8 mouse cellular contexts compared by ENCODE assay signal in genomic region chr11:49636449-49636848, GRCm38 (mm10). TPM values are rescaled to one million over a fixed set of nuclear protein-coding genes. Genes with fewer than 3 reads are reported as not detected.
DNase-seq lines count a peak whose midpoint lies in the region; ATAC-seq lines count a peak whose summit lies in the region.

No protein-coding gene starts in this region.

- no peak overlapping the region for H3K9ac ChIP-seq in hindbrain, embryonic 13.5 days
- H3K9ac ChIP-seq in forebrain, embryonic 13.5 days = no peak overlapping the region

- peaks cover 69% of the 10 kb centered on the region for H3K27me3 ChIP-seq in hindbrain, embryonic 10.5 days (ENCODE audit: insufficient read depth, poor library complexity, severe bottlenecking)
- H3K27me3 ChIP-seq in hindbrain, embryonic 13.5 days = peaks cover 69% of the 10 kb centered on the region
- peaks cover 61% of the 10 kb centered on the region for H3K27me3 ChIP-seq in forebrain, embryonic 13.5 days

- peak overlapping the region; percentile 3 for H3K4me3 ChIP-seq in hindbrain, embryonic 10.5 days
- H3K4me3 ChIP-seq in hindbrain, embryonic 13.5 days = no peak overlapping the region
- no peak overlapping the region for H3K4me3 ChIP-seq in forebrain, embryonic 13.5 days

- ATAC-seq in hindbrain, embryonic 13.5 days (ENCODE audit: low FRiP score) = no peak
- ATAC-seq in forebrain, embryonic 13.5 days = no peak
- ATAC-seq in megakaryocyte-erythroid progenitor cell, adult 5-6 weeks (replicated peaks; ENCODE audit: low FRiP score, low TSS enrichment, poor library complexity, severe bottlenecking) = peak; percentile 47

- H3K27ac ChIP-seq in hindbrain, embryonic 10.5 days = no peak overlapping the region
- H3K27ac ChIP-seq in hindbrain, embryonic 13.5 days = no peak overlapping the region
- no peak overlapping the region for H3K27ac ChIP-seq in forebrain, embryonic 13.5 days

- H3K9me3 ChIP-seq in hindbrain, embryonic 10.5 days = no peaks in the 10 kb centered on the region
- no peaks in the 10 kb centered on the region for H3K9me3 ChIP-seq in hindbrain, embryonic 13.5 days
- no peaks in the 10 kb centered on the region for H3K9me3 ChIP-seq in forebrain, embryonic 13.5 days (replicated peaks)

- no peaks in the 10 kb centered on the region for H3K36me3 ChIP-seq in hindbrain, embryonic 10.5 days
- H3K36me3 ChIP-seq in hindbrain, embryonic 13.5 days = no peaks in the 10 kb centered on the region
- no peaks in the 10 kb centered on the region for H3K36me3 ChIP-seq in forebrain, embryonic 13.5 days (ENCODE audit: poor library complexity, severe bottlenecking)

- H3K4me1 ChIP-seq in hindbrain, embryonic 10.5 days (replicated peaks) = peaks cover 23% of the 10 kb centered on the region
- H3K4me1 ChIP-seq in hindbrain, embryonic 13.5 days (replicated peaks) = peaks cover 21% of the 10 kb centered on the region
- peaks cover 6% of the 10 kb centered on the region for H3K4me1 ChIP-seq in forebrain, embryonic 13.5 days

- 2% methylated on average over 11 of the region's 11 CpGs for WGBS in hindbrain, embryonic 10.5 days
- WGBS in hindbrain, embryonic 13.5 days = 6% methylated on average over 11 of the region's 11 CpGs
- 2% methylated on average over 11 of the region's 11 CpGs for WGBS in forebrain, embryonic 13.5 days

- peak; percentile 48 for DNase-seq in hindbrain, embryonic 10.5 days (ENCODE audit: low spot score)
- peak; percentile 12 for DNase-seq in NIH3T3 (ENCODE audit: low read depth)
- no peak for DNase-seq in yolk sac, embryonic 10.5 days (ENCODE audit: low spot score)
- DNase-seq in urinary bladder, postnatal 10 days (ENCODE audit: low spot score) = no peak
- no peak for DNase-seq in ovary, postnatal 36 days (ENCODE audit: low spot score)

- H3K4me2 ChIP-seq in hindbrain, embryonic 13.5 days = no peak overlapping the region
- H3K4me2 ChIP-seq in forebrain, embryonic 13.5 days = peak overlapping the region; percentile 6

RNA-seq across cellular contexts. Expression of gene Scgb3a1, which starts 27.0 kb away (rescaled TPM):
- polyA plus RNA-seq in hindbrain, embryonic 10.5 days (2016; fragmentation: Nextera tagmentation; extraction: Ambion mirVana) = not detected in 2 replicates
- polyA plus RNA-seq in hindbrain, embryonic 13.5 days (2015; fragmentation: Nextera tagmentation; extraction: Ambion mirVana) = not detected in 2 replicates
- polyA plus RNA-seq in forebrain, embryonic 13.5 days (2015; fragmentation: Nextera tagmentation; extraction: Ambion mirVana) = not detected in 2 replicates
- total RNA-seq in megakaryocyte-erythroid progenitor cell, adult 5-6 weeks (2014; fragmentation: Nextera tagmentation) = not detected in 2 replicates
- total RNA-seq in megakaryocyte-erythroid progenitor cell, adult 5-6 weeks (2017) = not detected in 2 replicates

RNA-seq across cellular contexts. Expression of gene Flt4, which starts 27.4 kb away (rescaled TPM):
- 4.3 and 5.4 TPM in 2 replicates for polyA plus RNA-seq in hindbrain, embryonic 10.5 days (2016; fragmentation: Nextera tagmentation; extraction: Ambion mirVana)
- 1.5 and 2.2 TPM in 2 replicates for polyA plus RNA-seq in hindbrain, embryonic 13.5 days (2015; fragmentation: Nextera tagmentation; extraction: Ambion mirVana)
- 1.5 TPM in 2 replicates for polyA plus RNA-seq in forebrain, embryonic 13.5 days (2015; fragmentation: Nextera tagmentation; extraction: Ambion mirVana)
- not detected in 2 replicates for total RNA-seq in megakaryocyte-erythroid progenitor cell, adult 5-6 weeks (2014; fragmentation: Nextera tagmentation)
- not detected in 2 replicates for total RNA-seq in megakaryocyte-erythroid progenitor cell, adult 5-6 weeks (2017)

Comparison
In these comparisons a context has a peak if more than half of its experiments do, and no peak if none do; other contexts are left out.
1. DNase-seq: peak in hindbrain, embryonic 10.5 days (single experiment) and NIH3T3 (single experiment); none in yolk sac, embryonic 10.5 days (single experiment), urinary bladder, postnatal 10 days (single experiment) and ovary, postnatal 36 days (single experiment).